Mouse (Mus musculus) ovary, adult 18-20 months (tissue): ENCODE results near the gene Nipsnap2.
A peak's percentile ranks its signal among the peaks of the same experiment; 100 is the strongest.
"Not testable (repeated sequence)": the region's sequence is repeated elsewhere in the genome, so short reads cannot be mapped to it uniquely, and the experiment has no call there.

ENCODE experiments used
- DNase-seq: peaks from one replicate; pipeline ENCODE4 v3.0.0; 2022; ENCODE audit warnings: low spot score, mixed read lengths

Gene Nipsnap2

DNA sequence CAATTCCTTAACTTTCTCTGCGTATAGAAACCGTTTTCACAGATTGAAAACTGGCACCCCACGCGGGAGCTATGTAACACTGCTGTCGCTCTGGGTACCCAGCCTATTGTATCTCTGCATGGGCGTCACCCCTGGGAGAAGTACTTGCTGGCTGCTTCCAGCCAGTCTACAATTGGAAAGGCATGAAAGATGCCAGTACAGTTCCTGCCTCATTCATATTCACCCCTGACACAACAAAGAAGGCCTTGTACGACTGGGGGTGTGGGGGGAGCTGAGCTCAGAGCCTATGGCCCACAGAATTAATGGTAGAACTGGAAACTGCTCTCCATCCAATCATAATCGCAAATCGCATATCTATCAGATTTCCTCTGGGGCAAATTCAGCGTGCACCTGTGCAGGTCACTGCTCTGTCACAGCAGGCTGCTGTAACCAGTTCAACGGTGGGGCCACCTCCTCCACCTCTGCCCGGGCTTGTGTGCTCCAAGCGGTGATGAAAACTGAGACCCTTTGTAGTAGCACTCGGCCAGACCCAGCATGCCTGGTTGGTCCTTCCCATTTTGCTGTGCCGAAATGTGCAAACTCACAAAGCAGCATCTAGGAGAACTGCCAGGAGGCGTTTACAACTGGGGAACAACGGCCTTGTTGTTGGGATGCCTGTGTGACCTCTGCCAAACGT, 37.1 kb downstream of the Nipsnap2 start:
- DNase-seq, result no peak

- no peak for DNase-seq
Measured at GRCm38 (mm10) chr5:129770443-129771355, 45.8 kb downstream of the Nipsnap2 start.

- DNase-seq, result no peak
Measured at GRCm38 (mm10) chr5:129772433-129772832, 47.6 kb downstream of the Nipsnap2 start.

DNA sequence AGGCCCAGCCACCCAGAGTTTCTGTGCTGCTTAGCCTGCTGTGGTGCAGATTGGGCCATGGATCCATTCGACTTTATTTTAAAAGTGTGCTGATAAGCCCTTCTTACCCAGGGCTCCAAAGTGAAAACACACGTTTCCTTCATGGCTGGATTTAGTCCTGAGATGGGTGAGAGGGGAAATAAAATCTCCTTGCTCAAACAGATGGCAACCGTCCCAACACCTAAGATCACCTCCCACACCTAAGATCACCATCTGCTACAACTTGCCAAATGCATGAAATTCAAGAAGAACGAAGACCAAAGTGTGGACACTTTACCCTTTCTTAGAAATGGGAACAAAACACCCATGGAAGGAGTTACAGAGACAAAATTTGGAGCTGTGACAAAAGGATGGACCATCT, 48.5 kb downstream of the Nipsnap2 start:
- not testable (repeated sequence) for DNase-seq

GRCm38 (mm10) chr5:129774661-129775060, 49.8 kb downstream of the Nipsnap2 start:
- DNase-seq, result no peak

DNA sequence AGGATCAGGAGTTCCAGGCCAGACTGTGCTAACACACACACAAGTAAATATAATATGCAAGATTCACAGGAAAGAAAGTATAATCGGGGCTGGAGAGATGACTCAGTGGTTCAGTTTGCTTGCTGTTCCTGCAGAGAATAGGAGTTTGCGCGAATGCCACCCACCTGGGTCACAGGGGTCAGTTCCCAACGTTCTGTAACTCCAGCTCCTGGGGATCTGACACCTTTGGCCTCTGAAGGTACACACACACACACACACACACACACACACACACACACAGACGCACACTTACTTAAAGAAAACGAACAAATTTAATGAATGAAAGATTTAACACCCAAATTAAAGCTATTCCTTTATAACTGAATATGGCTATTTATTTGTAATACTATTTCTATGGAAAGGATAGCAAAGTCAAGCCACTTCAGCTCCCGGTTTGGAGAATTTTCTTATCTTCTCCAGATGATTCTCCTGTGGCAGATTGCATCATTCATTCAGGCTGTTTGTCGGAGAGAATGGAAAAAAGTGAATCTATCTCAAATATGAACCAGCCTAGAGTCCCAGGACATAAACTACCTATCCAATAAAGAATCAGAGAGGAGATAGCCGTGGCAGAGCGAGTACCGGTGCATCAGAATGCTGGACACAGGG, 53.6 kb downstream of the Nipsnap2 start:
- no peak for DNase-seq

GRCm38 (mm10) chr5:129778996-129779716, 54.3 kb downstream of the Nipsnap2 start:
- peak; percentile 79 for DNase-seq

DNA sequence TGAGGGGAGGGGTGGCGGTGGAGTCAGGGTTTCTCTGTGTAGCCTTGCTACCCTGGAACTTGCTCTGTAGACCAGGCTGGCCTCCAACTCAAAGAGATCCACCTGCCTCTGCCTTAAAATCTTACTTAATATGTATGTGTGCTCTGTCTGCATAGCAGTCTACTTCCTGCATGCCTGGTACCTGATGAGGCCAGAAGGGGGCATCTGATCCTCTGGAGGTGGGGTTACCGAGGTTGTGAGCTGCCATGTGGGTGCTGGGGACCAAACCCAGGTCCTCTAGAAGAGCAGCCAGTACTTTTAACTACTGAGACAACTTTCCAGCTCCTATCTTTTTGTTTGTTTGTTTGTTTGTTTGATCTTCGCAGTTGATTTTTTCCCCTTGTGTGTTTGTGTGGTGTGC, 55.3 kb downstream of the Nipsnap2 start:
- DNase-seq, result no peak

GRCm38 (mm10) chr5:129782211-129782610, 57.3 kb downstream of the Nipsnap2 start:
- DNase-seq, result no peak

- DNase-seq, result no peak
Measured at GRCm38 (mm10) chr5:129785235-129785870, 60.5 kb downstream of the Nipsnap2 start.

GRCm38 (mm10) chr5:129786161-129786560, 61.3 kb downstream of the Nipsnap2 start:
- DNase-seq, result no peak

- DNase-seq, result peak; percentile 95
Measured at GRCm38 (mm10) chr5:129786818-129787790, 62.2 kb downstream of the Nipsnap2 start, which contains the start of gene Psph. Gene Psph, minus strand, starts transcription at chr5:129787449.

DNA sequence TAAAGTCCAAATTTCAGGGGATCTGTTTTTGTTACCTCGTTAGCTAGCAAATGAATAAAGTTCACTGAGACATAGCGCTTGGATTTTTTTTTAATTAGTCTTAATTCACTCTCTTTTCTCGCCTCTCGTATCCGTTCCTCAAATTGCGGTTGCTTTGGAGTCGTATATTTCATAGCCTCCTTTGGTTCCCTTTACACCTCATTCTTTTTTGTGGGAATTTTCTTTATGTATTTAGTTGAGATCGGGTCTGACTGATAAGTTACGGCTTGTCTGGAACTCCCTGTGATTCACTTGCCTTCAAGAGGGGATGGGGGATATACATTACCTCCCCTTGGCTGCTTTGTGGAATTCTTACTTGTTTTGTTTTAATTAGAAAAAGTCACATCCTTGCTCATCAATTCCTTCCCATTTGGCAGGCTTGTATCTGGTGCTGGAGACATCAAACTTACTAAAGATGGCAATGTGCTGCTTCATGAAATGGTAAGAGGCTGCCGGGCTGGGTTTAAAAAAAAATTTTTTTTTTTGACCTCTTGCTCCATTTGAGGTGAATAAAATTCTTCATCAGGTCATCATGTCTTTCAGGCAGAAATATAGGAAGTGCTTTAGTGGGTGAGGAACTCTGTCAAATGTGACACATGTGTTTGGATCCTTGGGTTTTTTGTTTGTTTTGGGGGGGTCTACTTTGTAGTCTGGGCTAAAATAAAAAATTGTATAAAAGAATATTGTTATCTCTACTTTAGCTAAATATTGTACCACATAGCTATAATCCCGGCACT, 63.1 kb downstream of the Nipsnap2 start:
- DNase-seq, result no peak

DNA sequence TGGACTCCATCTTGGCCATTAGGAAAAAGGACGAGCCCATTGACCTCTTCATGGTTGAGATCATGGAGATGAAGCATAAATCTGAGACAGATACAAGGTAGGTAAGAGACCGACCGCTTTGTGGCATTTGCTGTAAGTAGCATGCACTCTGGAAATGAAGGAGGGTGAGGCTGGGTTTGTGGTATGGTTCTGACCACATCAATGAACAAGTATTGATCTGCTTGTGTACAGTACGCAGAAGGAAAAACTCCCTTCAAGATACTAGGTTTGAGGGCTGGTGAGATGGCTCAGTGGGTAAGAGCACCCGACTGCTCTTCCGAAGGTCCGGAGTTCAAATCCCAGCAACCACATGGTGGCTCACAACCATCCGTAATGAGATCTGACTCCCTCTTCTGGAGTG, 65.7 kb downstream of the Nipsnap2 start:
- DNase-seq, result not testable (repeated sequence)
